Mouse (Mus musculus) E14TG2a.4 (cell line): ENCODE data around the gene Alox12b.

Experiments
- H3K27me3 ChIP-seq: 2 replicates; pipeline ENCODE4 v1.6.1; 2014; ENCODE audit warnings: low read length, control low read depth; ENCODE audit not compliant: insufficient read depth
- H3K36me3 ChIP-seq: 2 replicates; pipeline ENCODE4 v1.6.1; 2014; ENCODE audit warnings: low read length, control low read depth; ENCODE audit not compliant: insufficient read depth
- H3K4me1 ChIP-seq: replicated peaks from 2 replicates; pipeline ENCODE4 v1.6.1; 2014; ENCODE audit warnings: low read depth, low read length, control low read depth
- H3K4me3 ChIP-seq: replicated peaks from 2 replicates; pipeline ENCODE4 v1.5.1; 2014; ENCODE audit warnings: mild to moderate bottlenecking, low read length
- H3K9me3 ChIP-seq: 2 replicates; pipeline ENCODE4 v1.6.1; 2014; ENCODE audit warnings: low read length, control low read depth
- CTCF ChIP-seq: conservative IDR thresholded peaks from 2 replicates; pipeline ENCODE4 v1.5.1; 2014; ENCODE audit warnings: low read length
- NANOG ChIP-seq: IDR thresholded peaks from 2 replicates; pipeline ENCODE4 v1.6.1; 2014; ENCODE audit warnings: borderline replicate concordance, low read length, mixed read lengths
- POU5F1 ChIP-seq: IDR thresholded peaks from 2 replicates; pipeline ENCODE4 v1.6.1; 2014; ENCODE audit warnings: low read length, borderline replicate concordance

Alox12b gene

GRCm38 (mm10) chr11:69149728-69150127 is 7.1 kb upstream of the Alox12b start:
- TF ChIP-seq POU5F1 (no peak), NANOG (no peak), CTCF (no peak)
- Histone ChIP-seq H3K27me3 (peaks cover 34% of the 10 kb centered on the region), H3K9me3 (no peaks in the 10 kb centered on the region), H3K4me3 (no peak overlapping the region), H3K36me3 (no peaks in the 10 kb centered on the region), H3K4me1 (peaks cover 11% of the 10 kb centered on the region)

GRCm38 (mm10) chr11:69150444-69150843 is 6.3 kb upstream of the Alox12b start:
- Histone ChIP-seq H3K36me3 (no peaks in the 10 kb centered on the region), H3K4me3 (peak overlapping the region; percentile 64), H3K4me1 (peaks cover 11% of the 10 kb centered on the region), H3K9me3 (no peaks in the 10 kb centered on the region), H3K27me3 (peaks cover 40% of the 10 kb centered on the region)
- TF ChIP-seq POU5F1 (no peak), CTCF (peak; percentile 68)

GRCm38 (mm10) chr11:69151004-69151403 is 5.8 kb upstream of the Alox12b start:
- peaks cover 11% of the 10 kb centered on the region for H3K4me1 ChIP-seq
- peak overlapping the region; percentile 64 for H3K4me3 ChIP-seq
- no peaks in the 10 kb centered on the region for H3K9me3 ChIP-seq
- TF ChIP-seq NANOG (no peak), CTCF (no peak), POU5F1 (no peak)
- peaks cover 43% of the 10 kb centered on the region for H3K27me3 ChIP-seq
- H3K36me3 ChIP-seq: no peaks in the 10 kb centered on the region

GRCm38 (mm10) chr11:69153831-69154230 is 3.0 kb upstream of the Alox12b start:
- no peaks in the 10 kb centered on the region for H3K36me3 ChIP-seq
- TF ChIP-seq CTCF (no peak), POU5F1 (no peak), NANOG (no peak)
- H3K9me3 ChIP-seq: no peaks in the 10 kb centered on the region
- peaks cover 66% of the 10 kb centered on the region for H3K27me3 ChIP-seq
- H3K4me3 ChIP-seq: no peak overlapping the region
- peaks cover 23% of the 10 kb centered on the region for H3K4me1 ChIP-seq

- no peaks in the 10 kb centered on the region for H3K9me3 ChIP-seq
- no peak overlapping the region for H3K4me3 ChIP-seq
- H3K36me3 ChIP-seq: no peaks in the 10 kb centered on the region
- peaks cover 23% of the 10 kb centered on the region for H3K4me1 ChIP-seq
- TF ChIP-seq POU5F1 (no peak), NANOG (no peak), CTCF (no peak)
- peaks cover 73% of the 10 kb centered on the region for H3K27me3 ChIP-seq
Measured at GRCm38 (mm10) chr11:69155351-69155750, 1.4 kb upstream of the Alox12b start.

GRCm38 (mm10) chr11:69169313-69169712 is 12.5 kb downstream of the Alox12b start:
- TF ChIP-seq CTCF (no peak), POU5F1 (no peak), NANOG (no peak)
- Histone ChIP-seq H3K27me3 (peaks cover 37% of the 10 kb centered on the region), H3K9me3 (no peaks in the 10 kb centered on the region), H3K4me3 (no peak overlapping the region), H3K4me1 (peaks cover 15% of the 10 kb centered on the region; the same call in 1 of the 2 replicates), H3K36me3 (no peaks in the 10 kb centered on the region)

- H3K4me1 ChIP-seq: peaks cover 14% of the 10 kb centered on the region; the same call in 1 of the 2 replicates
- no peaks in the 10 kb centered on the region for H3K36me3 ChIP-seq
- peaks cover 29% of the 10 kb centered on the region; the same call in 1 of the 2 replicates for H3K27me3 ChIP-seq
- no peak overlapping the region for H3K4me3 ChIP-seq
- no peaks in the 10 kb centered on the region for H3K9me3 ChIP-seq
- TF ChIP-seq NANOG (0 out of 2 replicates have a peak, but pooled peaks have one; percentile 15), CTCF (peak; percentile 82), POU5F1 (no peak)
Measured at GRCm38 (mm10) chr11:69171626-69172025, 14.8 kb downstream of the Alox12b start.

- Histone ChIP-seq H3K4me1 (0 out of 2 replicates have a peak, but pooled peaks cover 5% of the 10 kb centered on the region), H3K4me3 (no peak overlapping the region), H3K9me3 (no peaks in the 10 kb centered on the region), H3K27me3 (peaks cover 23% of the 10 kb centered on the region; the same call in 1 of the 2 replicates), H3K36me3 (no peaks in the 10 kb centered on the region)
- TF ChIP-seq POU5F1: no peak
- TF ChIP-seq CTCF: no peak
- TF ChIP-seq NANOG: no peak
Measured at GRCm38 (mm10) chr11:69172606-69173005, 15.8 kb downstream of the Alox12b start.

- TF ChIP-seq NANOG: no peak
- no peak for TF ChIP-seq CTCF
- TF ChIP-seq POU5F1: no peak
- Histone ChIP-seq H3K4me1 (no peaks in the 10 kb centered on the region), H3K36me3 (no peaks in the 10 kb centered on the region), H3K9me3 (no peaks in the 10 kb centered on the region), H3K4me3 (no peak overlapping the region), H3K27me3 (peaks cover 14% of the 10 kb centered on the region; the same call in 1 of the 2 replicates)
Measured at GRCm38 (mm10) chr11:69174722-69175121, 17.9 kb downstream of the Alox12b start.
